Mouse (Mus musculus) adrenal gland, adult 18-20 months (tissue): ENCODE measurements around the gene Smg6. TPM values are rescaled to one million over a fixed set of nuclear protein-coding genes. Genes with fewer than 3 reads are reported as not detected.

Experiments used
- DNase-seq, 2 experiments: peaks; one replicate each; pipeline ENCODE4 v3.0.0; 2021 to 2022; ENCODE audit warnings: low spot score in 2 of 2
- total RNA-seq, 2 experiments: library from RNA; stranded (reverse); gene quantifications; 1 replicate in 1 of 2; 2 replicates in 1 of 2; pipeline ENCODE4 v1.2.3; 2021

Smg6 gene
- total RNA-seq, 2 experiments from 2014 or later, result 17.9 to 21.4 TPM

DNA sequence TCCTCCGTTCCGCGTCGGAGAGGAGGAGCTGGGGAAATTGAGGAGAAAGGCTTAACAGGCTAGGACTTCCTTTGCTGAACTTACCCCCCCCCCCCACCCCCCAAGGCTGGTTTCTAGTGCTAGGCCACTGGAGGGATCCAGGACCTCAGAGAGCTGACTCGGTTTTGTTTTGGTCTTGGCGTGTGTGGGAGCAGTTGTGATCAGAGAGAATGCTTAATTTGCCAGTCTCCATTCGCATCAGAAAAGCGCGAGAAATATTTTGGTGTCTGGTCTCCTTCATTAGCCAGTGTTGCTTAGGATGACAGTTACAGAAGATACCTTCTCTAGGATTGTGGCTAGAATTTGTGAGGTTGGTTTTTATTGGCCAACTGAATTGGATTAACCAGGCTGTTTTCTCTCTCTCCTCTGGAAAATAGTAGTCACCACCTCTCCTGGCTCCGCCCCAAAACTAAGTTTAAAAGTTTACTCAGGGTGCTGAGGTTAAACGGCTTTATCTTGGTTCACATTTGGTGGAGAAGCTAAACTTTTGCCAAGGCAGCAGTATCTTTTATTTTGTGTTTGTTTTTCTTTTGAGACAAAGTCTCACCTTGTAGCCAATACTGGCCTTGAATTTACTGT lies 874 bp downstream of the Smg6 start:
- DNase-seq, result peak in 1 of 2 experiments; percentile 31

DNA sequence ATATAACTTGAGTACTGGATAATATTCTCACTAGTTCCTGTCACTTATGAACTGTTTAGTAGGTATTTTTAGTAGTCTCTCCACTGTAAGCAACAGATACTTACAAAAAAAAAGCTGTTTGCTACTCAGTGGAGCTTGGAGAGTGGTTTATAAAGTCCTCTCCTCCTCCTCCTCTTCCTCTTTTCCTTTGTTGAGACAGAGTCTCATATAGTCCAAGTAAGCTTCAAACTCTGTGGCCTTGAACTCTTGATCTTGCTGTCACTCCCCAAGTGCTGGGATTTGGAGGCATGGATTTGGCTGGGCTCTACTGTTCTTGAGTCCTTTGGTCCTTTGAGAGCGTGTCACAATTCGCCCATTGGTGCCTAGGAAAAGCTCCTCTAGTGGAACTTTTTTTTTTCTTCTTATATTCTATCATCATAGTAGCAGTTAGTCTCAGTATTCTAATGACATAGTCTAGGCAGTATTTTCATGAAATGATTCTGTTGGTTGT lies 1.7 kb downstream of the Smg6 start:
- no peak for DNase-seq

DNA sequence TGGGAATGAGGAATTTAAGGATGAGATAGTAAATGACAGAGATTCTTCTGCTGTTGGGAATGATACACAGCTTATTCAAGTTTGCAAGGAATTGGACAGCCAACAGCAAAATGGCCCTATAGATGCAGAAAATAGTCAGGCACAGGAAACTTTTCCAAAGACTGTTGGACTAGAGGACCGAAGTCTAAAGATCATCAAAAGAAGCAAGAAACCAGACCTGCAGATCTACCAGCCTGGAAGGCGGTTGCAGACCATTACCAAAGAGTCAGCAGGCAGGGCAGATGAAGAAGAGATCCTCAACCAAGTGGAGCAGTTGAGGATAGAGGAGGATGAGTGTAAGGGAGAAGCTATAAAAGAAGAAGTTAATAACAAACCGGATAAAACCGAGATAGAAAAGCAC lies 3.5 kb downstream of the Smg6 start:
- no peak for DNase-seq

DNA sequence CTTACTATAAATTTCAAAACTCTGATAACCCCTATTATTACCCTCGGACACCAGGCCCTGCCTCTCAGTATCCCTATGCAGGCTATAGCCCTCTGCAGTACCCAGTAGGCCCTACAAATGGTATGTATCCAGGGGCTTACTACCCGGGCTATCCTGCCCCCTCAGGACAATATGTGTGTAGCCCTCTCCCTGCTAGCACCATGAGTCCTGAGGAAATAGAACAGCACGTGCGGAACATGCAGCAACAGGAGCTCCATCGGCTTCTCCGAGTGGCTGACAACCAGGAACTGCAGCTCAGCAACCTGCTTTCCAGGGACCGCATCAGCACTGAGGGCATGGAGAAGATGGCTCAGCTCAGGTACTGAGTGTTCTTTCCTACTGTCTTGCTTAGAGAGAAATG lies 4.8 kb downstream of the Smg6 start:
- DNase-seq, result no peak

DNA sequence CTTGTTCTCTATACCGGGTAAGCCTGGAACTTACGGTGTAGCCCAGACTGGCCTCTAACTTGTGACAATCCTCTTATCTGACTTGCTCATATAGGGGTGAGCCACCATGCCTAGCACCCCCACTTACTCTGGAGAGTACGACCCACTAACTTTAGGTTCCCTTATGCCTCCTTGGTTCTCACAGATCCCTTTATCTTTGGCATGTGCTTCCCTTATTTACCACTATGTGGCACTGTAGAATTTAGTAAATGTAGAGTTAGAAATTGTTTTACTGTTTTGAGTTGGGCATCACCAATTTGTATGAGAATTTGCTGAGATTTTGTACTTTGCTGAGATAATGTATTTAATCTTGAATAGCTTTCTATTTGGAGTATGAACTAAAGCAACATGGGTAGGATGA lies 20.7 kb downstream of the Smg6 start:
- DNase-seq, result no peak

DNA sequence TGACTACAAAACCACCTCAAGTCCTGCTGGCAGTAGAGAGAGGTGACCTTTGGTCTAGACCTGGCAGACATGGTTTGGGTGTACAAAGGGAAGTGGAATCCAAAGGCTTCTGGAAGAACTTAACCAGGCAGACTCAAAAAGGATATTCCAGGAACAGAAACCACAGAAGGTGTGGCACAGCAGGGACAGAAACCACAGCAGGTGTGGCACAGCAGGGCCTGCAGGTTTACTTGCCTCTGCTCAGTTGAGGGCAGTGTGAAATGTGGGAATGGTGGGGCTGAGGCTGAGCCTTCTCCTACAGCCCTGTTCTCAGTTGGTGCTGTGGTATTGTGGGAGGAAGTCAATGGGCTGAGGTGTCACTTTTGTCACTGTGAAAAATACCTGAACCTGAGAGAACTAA lies 29.3 kb downstream of the Smg6 start:
- DNase-seq, result no peak

DNA sequence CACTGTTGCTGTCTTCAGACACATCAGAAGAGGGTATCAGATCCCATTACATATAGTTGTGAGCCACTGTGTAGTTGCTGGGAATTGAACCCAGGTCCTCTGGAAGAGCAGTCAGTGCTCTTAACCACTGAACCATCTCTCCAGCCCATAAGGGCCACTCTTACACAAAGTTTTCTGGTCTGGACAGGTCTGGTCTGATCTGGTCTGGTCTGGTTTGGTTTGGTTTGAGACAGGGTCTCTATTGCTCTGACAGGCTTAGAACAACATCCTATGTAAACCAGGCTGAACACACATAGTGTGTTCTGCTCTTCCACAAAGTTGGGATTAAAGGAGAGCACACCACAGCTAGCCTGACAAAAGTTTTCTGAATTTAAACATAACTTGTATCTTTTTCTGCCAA lies 30.4 kb downstream of the Smg6 start:
- DNase-seq, result no peak

DNA sequence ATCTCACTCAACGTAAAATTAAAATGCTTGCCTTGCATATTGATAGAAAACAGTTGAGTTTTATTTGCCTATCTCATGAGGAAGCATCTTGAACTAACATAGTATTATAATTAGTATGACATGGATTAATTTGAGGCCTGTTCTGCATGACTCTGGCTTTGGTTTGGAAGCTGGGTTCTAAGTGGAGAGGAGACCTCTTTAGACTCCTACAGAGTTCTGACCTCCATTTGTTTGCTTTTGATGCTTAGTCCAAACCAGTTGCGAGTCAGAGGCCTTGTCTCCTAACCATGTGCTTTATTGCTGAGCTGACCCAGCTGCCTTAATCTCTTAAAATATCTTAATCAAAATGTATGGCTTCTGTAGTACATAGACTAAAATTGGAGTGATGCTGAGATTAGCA lies 32.0 kb downstream of the Smg6 start:
- no peak for DNase-seq

DNA sequence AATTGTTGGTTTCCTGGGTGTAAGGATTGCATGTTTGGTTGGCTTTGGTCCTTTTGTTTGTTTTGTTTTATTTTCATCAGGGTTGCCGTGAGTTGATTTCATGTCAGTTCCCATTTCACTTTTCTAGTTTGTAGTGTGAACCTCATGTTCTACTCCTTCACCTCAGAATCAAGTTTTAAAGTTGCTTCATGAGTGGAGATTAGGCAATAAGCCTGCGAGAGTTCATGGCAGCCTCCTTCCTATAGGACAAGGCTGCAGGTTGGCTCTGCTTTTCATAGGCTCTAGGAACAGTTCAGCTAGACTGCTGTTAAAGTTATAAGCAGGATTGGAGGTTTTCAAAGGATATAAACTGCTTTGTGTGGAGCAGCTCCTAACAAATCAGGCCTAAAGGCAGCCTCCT lies 33.9 kb downstream of the Smg6 start:
- no peak for DNase-seq

DNA sequence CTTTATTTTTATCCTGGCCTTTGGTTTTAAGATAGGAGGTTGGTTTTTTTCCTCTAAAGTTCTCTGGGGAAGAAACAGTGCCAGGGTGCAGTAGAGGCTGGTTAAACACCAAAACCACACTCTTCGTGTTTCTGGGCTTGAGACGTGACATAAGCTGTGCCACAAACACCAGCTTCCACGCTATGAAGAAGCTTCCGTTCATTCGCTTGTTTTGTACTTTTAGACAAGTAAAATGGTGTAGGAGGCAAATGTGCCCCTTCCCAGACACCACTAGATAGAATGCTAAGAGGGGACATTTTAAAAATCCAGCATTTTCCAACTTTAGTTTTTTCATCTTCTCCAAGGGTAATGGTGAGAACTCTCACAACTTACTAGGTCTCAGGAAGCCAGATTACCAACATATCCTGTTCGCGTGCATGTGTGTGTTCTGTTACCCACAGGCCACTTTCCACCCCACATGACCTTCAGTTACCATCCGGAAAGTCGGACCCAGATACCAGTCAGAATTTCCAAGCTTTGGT lies 34.5 kb downstream of the Smg6 start:
- DNase-seq, result no peak

DNA sequence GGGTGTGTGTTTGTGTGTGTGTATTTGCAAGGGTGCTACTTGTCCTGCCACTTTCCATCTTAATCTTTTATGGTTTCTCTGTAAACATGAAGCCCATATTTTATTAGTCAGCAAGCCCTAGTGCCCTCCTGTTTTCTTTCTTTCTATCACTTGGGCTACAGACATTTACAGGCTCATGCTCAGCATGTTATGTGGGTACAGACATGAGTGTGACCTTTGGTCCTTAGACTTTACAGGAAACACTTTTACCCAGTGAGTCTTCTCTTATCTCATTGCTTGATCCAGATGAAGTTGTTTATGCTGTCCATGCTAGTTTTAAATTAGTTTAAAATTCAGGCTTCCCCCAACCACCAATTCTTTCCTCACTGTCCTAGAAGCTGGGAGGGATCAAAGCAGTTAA lies 36.3 kb downstream of the Smg6 start:
- DNase-seq, result no peak

DNA sequence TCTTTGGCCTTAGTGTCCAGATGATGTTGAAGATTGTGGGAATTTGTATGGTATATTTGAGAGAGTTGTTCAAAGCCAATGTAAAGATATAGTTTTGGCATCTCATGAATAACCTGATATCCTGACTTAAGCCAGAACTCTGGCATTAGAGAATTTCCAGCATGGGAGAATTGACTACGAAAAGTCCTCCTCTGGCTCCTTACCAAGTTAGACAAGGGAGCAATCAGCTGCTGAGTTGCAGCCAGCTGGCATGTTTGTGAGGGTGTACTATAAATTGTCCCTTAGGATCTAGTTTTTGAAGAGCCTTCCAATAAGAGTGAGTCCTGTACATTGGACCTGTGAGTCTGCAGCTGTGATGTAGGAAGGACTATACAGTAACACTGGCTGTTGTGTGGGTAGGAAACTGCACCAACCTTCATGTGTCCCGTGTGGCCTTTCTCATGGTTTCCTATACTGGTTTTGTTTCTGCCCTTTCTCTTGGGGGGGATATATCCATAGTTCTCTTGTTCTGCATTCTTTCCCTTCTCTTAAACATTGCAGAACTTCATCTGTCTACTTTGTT lies 37.3 kb downstream of the Smg6 start:
- no peak for DNase-seq

DNA sequence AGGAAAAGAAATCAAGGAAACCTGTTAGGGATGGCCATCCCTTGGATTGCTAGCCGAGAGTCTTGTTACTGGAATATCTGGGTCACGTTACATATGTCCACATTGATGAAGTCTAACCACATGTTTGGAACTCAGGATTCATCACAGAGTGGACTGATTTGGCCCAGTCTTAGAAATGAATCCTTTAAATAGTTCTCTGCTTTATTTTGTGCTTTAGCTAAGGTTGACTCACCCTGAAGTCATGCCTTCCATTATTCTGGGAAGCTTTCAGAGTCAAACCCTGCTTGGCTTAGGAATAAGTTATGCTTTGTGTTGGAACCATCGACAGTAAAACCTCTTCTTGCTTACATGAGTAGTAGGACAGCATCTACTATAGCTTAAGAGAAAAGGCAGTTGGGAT lies 39.9 kb downstream of the Smg6 start:
- no peak for DNase-seq

DNA sequence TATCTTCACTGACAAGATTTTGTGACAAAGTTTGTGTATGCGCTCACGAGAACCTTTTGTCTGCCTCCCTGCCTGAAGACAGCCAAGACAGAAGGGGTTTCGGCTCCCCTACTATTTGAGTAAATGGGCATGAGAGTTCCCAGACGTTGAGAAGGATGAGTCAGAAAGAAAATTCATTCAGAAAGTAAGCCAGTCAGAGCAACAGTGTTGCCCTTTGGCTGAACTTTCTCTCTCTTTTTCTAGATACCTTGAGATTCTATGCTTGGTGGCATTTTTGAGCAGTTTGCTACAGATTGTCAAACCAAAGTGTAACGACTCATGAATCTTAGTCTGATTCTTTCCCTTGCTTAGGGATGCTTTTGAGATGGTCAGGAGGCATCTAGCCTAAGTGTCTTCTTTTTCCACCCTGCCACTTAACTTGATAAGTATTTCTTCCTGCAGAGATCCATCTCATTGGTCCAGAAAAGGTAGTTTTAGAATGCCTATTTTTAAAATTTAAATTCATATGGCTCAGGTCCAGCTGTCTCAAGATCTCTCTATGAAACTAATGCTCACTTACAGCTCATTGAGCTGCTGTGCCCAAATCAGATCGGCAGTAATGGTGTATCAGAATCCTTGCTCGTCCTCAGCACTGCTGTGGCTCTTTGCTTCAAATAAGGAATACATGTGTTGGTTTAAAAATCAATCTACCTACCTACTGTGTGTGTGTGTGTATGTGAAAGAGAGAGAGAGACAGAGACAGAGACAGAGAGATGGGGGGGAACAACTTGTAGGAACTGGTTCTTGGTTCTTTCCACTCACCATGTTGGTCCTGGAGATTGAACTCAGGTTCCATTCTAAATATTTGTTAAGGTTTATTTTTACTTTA lies 47.9 kb downstream of the Smg6 start:
- DNase-seq, result no peak

DNA sequence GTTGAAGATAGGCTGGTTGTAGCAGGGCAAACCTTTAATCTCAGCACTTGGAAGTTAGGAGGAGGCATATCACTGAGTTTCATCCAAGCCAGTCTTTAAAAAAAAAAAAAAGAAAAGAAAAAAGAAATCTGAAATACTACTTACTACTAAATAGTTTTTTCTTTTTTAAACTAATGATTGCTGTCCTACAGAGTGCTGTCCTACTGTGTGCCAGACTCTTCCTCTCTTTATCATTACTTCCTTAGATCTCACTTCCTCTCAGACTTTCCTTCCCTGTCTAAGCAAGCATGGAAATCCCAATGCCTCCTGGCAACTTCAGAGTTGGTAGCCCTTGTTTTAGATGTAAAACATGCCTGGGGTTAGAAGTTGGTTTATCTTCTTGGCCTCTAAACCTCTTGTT lies 49.0 kb downstream of the Smg6 start:
- no peak for DNase-seq

DNA sequence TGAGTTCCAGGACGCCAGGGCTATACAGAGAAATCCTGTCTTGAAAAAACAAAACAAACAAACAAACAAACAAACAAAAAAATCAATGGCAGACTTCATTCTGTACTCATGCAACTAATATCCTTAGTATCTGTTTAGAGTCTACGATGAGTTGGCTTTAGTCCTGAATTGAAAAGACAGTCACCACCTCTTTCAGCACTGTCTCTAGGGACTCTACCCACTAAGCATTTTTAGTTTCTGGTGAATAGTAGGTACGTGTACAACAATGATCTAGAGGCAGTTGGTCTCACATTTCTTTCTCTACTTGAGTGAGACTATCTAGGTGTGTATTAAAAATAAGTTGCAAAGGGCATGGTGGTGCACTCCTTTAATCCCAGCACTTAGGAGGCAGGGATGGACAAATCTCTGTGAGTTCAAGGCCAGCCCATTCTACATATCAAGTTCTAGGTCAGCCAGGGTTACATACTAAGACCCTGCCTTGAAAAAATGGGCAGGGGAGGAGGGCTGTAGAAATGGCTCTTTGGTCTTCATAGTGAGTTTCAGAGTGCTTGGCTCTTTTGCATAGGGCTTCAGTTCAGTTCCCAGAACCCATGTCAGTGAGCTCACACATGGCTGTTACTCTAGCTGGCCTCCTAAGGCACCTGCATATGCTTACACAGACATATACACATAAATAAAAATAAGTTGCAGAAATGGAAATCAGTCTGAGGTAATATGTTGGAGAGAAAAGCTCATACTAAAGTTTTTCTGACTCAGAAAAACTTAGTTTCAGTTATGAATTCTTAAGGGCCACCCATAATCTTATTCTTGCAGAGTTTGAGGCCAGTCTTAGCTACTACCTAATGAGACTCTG lies 51.4 kb downstream of the Smg6 start:
- no peak for DNase-seq

DNA sequence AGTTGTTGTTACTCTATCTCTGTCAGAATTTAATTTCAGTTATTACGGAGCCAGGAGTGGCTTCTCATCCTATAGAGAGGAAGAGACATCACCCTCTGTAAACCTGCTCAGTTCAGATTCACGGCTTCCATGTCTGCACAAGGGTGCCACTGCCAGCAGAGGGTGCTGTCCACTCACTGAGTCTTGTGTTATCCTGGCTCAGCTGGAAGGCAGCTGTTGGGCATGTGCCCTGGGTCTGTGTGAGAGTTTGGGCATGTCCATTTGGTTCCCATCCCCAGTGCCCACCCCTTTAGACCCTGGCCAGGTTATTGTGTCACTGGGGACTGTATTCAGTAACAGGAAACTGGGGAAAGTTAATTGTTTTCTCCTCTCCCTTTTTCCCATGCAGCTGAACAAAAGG lies 55.8 kb downstream of the Smg6 start:
- DNase-seq, result peak; percentile 71 to 84

DNA sequence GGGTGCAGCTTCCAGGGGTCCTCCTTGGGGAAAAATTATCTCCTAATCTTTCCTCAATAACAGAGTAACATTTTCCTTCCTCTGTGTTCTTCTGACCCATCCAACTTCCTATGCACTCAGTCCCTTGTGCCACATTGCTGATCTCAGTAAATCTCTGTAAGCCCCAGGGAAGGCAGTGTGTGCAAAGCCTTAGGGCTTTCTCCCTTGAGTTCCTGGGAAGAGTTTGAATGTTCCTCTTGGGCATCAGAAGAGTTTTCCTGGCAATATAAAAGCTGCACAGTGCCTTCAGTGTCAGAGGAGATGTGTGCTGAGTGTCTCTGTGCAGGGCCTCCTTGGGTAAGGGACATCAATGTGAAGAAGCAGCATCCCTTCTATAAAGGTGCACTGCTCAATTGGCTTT lies 56.6 kb downstream of the Smg6 start:
- no peak for DNase-seq

DNA sequence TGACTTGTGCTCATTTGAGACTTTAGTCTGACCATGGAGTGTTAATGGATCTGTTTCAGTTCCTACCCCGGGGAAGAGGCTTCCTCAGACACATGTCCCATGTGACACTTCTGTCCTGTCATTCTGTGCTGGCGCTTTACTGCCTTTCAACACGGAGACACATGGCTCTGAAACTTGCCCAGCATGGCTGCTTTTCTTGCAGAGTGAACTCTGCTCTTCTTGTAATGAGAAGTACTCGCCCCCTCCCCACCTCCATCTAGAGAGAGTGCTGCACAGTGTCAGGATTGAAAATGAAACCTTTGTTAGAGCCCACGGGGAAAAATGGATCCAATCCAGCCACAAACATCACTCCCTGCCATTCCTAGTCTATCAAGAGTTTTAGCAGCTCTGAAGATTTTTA lies 62.5 kb downstream of the Smg6 start:
- no peak for DNase-seq

DNA sequence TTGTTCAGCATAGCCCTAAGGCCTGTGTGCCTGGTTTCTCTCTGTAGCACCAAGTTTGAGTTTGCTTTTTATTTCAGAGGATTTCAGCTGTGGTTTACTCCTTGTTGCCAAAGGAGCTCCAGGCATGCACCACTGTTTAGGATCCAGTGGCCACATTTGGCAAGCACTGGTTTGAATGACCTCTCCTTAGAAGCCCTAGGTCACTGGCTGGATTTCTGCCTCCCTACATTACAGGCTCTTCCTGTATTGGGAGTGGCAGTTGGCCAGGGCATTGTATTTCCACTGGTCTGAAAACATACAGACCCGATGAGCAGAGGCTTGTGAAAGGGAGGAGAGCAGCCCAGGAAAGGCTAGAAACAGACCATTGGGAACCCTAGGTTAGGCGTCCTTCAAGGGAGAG lies 63.4 kb downstream of the Smg6 start:
- no peak for DNase-seq

DNA sequence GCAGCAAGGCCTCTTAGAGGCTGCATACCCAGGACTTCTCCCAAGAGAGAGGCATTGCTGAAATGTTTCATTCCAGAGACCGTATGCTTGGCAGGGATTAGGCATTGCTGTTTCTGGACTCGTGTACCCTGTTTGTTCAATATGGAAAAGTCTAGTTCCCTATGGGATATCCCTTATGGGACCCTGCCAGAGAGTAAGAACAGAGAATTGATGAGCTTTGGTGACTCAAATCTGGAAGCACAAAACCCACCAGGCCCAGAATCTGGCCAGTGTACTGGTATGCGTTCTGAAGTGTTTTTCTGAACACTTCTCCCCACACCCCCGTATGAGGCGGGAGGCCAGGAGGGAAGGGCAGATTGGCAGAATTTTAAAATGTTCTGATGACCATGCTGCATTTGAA lies 64.9 kb downstream of the Smg6 start:
- DNase-seq, result no peak
